Mouse (Mus musculus) frontal cortex, postnatal 36 days (tissue): ENCODE data around the gene Myof.
A peak's percentile ranks its signal among the peaks of the same experiment; 100 is the strongest.

Experiments used
- DNase-seq, 2 experiments: peaks; one replicate each; pipeline ENCODE4 v3.0.0; 2022; ENCODE audit warnings: low spot score in 2 of 2

Gene Myof

DNA sequence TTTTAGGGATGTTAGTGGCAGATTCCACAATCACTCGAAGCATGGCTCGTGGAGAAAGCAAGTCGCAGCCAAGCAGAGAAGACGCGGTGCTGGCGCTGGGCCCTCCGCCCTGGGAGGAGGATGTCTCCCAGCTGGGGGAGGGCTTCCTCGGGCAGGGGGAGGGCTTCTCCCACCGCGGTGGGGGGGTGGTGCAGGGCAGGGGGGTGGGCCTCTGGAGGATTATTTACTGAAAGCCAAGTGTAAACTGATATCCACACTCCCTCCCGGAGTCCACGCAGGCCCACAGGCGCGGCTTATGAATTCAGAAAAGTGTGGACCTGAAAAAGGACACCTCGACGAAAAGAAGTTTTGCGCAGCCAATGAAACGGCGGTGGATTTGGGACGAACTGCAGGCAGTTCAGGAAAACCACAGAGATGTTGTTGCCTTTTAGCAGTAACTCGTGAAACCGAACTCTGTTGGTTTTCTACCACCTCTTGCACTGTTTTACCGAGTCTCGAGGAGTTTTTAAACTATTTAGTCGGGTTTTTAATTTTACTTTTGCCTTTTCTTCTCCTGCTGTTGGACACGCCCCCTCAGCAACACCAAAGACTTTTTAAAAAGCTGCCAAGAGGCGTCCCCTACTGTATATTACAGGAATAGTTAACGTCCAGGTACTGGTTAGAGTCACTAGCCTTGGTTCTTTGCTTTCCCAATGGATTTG lies at the start of gene Myof:
Gene Myof (minus strand): TSS at position 297 of the 701 bp plus-strand sequence.
- no peak for DNase-seq

GRCm38 (mm10) chr19:38091512-38091985 lies 48.2 kb upstream of the Myof start:
- DNase-seq, result no peak

- no peak for DNase-seq
These were observed 46.0 kb upstream of the Myof start for GRCm38 (mm10) chr19:38089358-38089757.

GRCm38 (mm10) chr19:38086948-38087551 lies 43.7 kb upstream of the Myof start:
- DNase-seq, result peak; percentile 21 to 33

DNA sequence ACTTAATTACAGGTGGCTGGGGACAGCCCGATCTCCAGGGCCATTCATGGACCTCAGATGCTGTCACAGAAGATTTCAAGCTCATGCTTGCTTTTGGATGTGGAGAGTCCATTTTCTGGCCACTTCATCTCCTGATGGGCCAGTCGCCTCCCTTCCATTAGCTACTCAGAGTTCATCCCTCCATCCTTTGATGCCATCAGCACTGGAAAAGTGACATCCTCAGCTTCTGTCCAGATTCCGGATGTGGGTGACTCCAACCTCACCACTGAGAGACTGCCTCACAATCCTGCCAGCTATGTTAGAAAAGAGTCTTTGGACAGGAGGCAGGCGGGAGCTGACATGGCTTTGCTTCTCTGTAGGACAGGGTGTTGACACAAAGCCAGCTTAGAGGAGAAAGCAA lies 42.5 kb upstream of the Myof start:
- DNase-seq, result no peak

GRCm38 (mm10) chr19:38082931-38083525 lies 39.7 kb upstream of the Myof start:
- no peak for DNase-seq

DNA sequence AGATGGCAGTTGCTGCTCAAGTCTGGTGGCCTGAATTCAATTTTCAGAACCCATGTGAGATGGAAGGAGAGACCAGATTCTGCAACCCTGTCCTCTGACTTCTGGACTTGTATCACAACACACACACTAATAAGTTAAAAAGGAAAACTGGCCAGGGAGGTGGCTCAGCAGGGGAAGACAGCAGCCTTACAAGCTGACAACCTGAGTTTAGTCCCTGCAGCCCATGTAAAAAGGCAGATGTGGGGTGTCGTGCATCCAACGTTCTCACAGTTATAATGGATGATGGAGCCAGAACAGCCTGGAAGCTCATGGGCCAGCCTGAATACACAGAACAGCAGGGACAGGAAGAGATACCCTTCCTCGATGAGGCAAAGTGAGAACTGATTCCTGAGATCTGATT lies 38.0 kb upstream of the Myof start:
- DNase-seq, result no peak

- no peak for DNase-seq
These were observed 34.6 kb upstream of the Myof start for GRCm38 (mm10) chr19:38077851-38078540.

- no peak for DNase-seq
These were observed 32.9 kb upstream of the Myof start for GRCm38 (mm10) chr19:38076251-38076650.

GRCm38 (mm10) chr19:38075051-38075450 lies 31.7 kb upstream of the Myof start:
- no peak for DNase-seq

- no peak for DNase-seq
These were observed 29.8 kb upstream of the Myof start for GRCm38 (mm10) chr19:38073226-38073625.

GRCm38 (mm10) chr19:38064051-38064450 lies 20.7 kb upstream of the Myof start:
- DNase-seq, result no peak

GRCm38 (mm10) chr19:38063201-38063600 lies 19.8 kb upstream of the Myof start:
- DNase-seq, result no peak

GRCm38 (mm10) chr19:38056931-38057330 lies 13.6 kb upstream of the Myof start:
- DNase-seq, result no peak

DNA sequence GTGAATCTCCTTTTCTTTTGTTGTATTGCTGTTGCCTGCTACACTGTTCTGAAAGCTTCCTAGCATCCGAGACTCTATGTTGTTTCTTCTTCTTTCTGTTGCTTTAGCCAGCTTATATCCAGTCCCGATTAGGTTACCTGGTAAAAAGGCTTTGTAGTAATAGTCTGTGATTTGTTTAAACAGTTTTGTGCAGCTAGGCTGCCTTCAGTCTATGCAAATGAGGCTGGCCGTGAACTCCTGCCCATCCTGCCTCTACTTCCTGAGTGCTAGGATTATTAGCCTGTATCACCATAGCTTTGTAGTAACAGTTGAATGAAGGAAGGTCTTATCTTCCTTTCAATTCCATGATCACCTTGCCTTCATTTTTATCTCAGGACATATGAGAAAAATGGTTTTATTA lies 12.9 kb upstream of the Myof start:
- DNase-seq, result no peak

GRCm38 (mm10) chr19:38055798-38056197 lies 12.4 kb upstream of the Myof start:
- no peak for DNase-seq

- DNase-seq, result peak; percentile 89 to 90
These were observed 11.4 kb upstream of the Myof start, which contains the start of gene Cep55 for GRCm38 (mm10) chr19:38054720-38055192. Gene Cep55 (plus strand): TSS chr19:38055011.

DNA sequence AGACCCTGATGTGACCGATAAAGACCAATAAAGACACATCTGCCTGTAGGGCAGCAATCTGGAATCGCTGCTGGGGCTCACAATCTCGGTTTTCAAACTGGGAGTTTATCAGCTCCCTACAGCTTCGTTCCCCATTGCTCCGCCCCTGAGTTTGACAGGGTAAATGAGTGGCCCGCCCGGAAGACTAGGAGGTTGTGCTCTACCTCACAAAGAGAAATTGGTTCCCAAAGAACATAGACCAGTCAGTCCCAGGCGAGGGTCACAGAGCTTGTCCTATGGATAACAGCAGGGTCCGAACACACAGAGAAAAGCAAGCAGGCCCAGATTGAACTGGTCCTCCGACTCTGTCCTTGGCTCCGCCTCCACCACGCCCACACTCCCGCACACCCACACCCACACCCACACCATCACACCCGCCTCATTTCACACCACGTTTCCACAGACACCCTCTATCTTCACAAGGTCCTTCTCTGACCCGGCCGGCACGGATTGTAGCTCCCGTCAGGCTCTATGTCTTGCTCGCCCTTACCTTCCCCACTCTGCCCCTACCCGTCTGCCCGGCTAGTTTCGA lies 10.9 kb upstream of the Myof start:
- DNase-seq, result peak in 1 of 2 experiments; percentile 67

DNA sequence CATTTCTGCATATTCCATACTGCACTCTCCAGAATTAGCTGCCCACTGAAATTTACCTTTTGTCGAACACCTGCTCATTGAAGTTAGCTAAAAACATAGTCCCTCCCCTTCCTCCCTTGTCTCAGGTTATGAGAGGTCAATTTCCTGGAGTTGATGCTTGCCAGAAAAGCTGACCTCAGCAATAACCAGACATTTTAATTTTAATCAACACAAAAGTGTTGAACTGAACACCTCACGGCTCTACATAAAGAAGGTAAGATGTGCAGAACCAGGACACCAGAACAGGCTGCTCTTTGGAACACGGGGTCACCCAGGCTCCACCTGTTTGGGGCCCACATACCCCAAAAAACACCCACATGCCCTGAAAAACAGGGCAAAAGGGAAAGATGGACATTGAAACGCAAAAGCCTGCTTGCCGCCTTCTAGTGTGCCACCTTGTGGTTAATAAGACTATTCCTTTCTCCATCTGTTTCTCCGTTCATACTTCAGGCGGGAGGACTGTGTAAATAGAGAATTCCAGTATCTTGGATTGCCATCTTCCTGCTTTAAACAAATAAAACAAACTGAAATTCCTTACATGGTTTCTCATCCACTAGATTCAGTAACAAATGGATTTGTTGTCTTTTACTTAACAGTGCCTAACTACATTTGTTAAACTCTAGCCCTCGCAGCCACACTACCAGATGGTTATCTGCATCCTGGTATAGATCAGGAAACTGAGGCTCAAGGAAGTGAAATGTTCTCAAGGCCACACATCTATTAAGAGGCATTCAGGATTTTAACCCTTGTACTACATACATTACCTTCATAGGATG lies 10.1 kb upstream of the Myof start:
- DNase-seq, result peak in 1 of 2 experiments; percentile 22

DNA sequence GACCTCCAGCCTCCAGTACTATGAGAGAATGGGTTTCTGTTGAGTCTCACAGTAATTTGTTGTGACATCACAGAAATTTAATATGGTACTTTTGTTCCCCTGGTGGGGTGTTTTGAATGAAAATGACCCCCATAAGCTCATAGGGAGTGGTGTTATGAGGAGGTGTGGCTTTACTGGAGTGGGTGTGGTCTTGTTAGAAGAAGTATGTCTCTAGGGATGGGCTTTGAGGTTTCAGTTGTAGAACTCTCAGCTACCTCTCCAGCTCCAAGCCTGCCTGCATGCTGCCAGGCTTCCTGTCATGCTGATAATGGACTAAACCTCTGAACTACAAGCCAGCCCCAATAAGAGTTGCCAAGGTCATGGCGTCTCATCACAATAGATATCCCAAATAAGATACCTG lies 6.3 kb upstream of the Myof start:
- DNase-seq, result no peak

- DNase-seq, result no peak
These were observed 1.8 kb upstream of the Myof start for GRCm38 (mm10) chr19:38045198-38045597.
